Mouse (Mus musculus): ENCODE data around the gene Tut7. TPM values are rescaled to one million over a fixed set of nuclear protein-coding genes. Genes with fewer than 3 reads are reported as not detected.

The Tut7 gene
- polyA plus RNA-seq (2015; fragmentation: Nextera tagmentation; extraction: Ambion mirVana): 33.8 and 37.6 TPM in 2 replicates

- Histone ChIP-seq H3K9ac (replicated peaks) (peak within 1 kb of the TSS; percentile 82), H3K27me3 (ENCODE audit: insufficient read depth, low read length) (no peaks in the 10 kb centered on the region), H3K27ac (ENCODE audit: low read depth) (peak within 1 kb of the TSS; percentile 99), H3K36me3 (replicated peaks; ENCODE audit: insufficient read depth, low read length) (peaks cover 30% of the 10 kb centered on the region), H3K4me1 (ENCODE audit: insufficient read depth) (peaks cover 28% of the 10 kb centered on the region), H3K9me3 (ENCODE audit: low read length) (no peaks in the 10 kb centered on the region), H3K4me3 (ENCODE audit: low read depth, low read length) (peak within 1 kb of the TSS; percentile 70), H3K4me2 (ENCODE audit: low read depth, low read length) (peak within 1 kb of the TSS; percentile 82)
- DNase-seq (peak; percentile 96), ATAC-seq (peak; percentile 97)
- TF ChIP-seq CTCF (IDR thresholded peaks at IDR 0.05; ENCODE audit: low read depth) (no peak), EP300 (IDR thresholded peaks at IDR 0.05; ENCODE audit: low read depth) (peak; percentile 53)
- WGBS (ENCODE audit: insufficient replicate concordance): under 1% methylated on average over 86 of the region's 100 CpGs
Observed at GRCm38 (mm10) chr13:59822507-59823462, at the start of gene Tut7. Tut7 (minus strand) TSS chr13:59823147.

- ATAC-seq: no peak
- DNase-seq: no peak
- Histone ChIP-seq H3K9me3 (ENCODE audit: low read length) (no peaks in the 10 kb centered on the region), H3K36me3 (replicated peaks; ENCODE audit: insufficient read depth, low read length) (no peaks in the 10 kb centered on the region), H3K27me3 (ENCODE audit: insufficient read depth, low read length) (no peaks in the 10 kb centered on the region), H3K4me3 (ENCODE audit: low read depth, low read length) (no peak overlapping the region), H3K27ac (ENCODE audit: low read depth) (no peak overlapping the region), H3K9ac (replicated peaks) (no peak overlapping the region), H3K4me2 (ENCODE audit: low read depth, low read length) (no peak overlapping the region), H3K4me1 (ENCODE audit: insufficient read depth) (0 out of 2 replicates have a peak, but pooled peaks cover 3% of the 10 kb centered on the region)
- 86% methylated on average over 7 of the region's 7 CpGs for WGBS (ENCODE audit: insufficient replicate concordance)
- TF ChIP-seq EP300 (IDR thresholded peaks at IDR 0.05; ENCODE audit: low read depth) (no peak), CTCF (IDR thresholded peaks at IDR 0.05; ENCODE audit: low read depth) (no peak)
Observed at GRCm38 (mm10) chr13:59872446-59872845, 49.5 kb upstream of the Tut7 start.

GRCm38 (mm10) chr13:59870004-59870403 lies 47.1 kb upstream of the Tut7 start:
- peak; percentile 56; the same call in 1 of the 2 replicates for ATAC-seq
- WGBS (ENCODE audit: insufficient replicate concordance): 78% methylated on average over 5 of the region's 5 CpGs
- DNase-seq: peak; percentile 27

GRCm38 (mm10) chr13:59868011-59868649 lies 45.2 kb upstream of the Tut7 start:
- ATAC-seq: no peak
- H3K4me1 ChIP-seq (ENCODE audit: insufficient read depth): no peaks in the 10 kb centered on the region
- no peaks in the 10 kb centered on the region for H3K27me3 ChIP-seq (ENCODE audit: insufficient read depth, low read length)
- TF ChIP-seq CTCF (IDR thresholded peaks at IDR 0.05; ENCODE audit: low read depth) (peak; percentile 41), EP300 (IDR thresholded peaks at IDR 0.05; ENCODE audit: low read depth) (no peak)
- H3K9ac ChIP-seq (replicated peaks): no peak overlapping the region
- no peaks in the 10 kb centered on the region for H3K36me3 ChIP-seq (replicated peaks; ENCODE audit: insufficient read depth, low read length)
- H3K27ac ChIP-seq (ENCODE audit: low read depth): no peak overlapping the region
- H3K4me2 ChIP-seq (ENCODE audit: low read depth, low read length): no peak overlapping the region
- 74% methylated on average over 9 of the region's 9 CpGs for WGBS (ENCODE audit: insufficient replicate concordance)
- no peak for DNase-seq
- H3K4me3 ChIP-seq (ENCODE audit: low read depth, low read length): no peak overlapping the region
- no peaks in the 10 kb centered on the region for H3K9me3 ChIP-seq (ENCODE audit: low read length)

More at GRCm38 (mm10) chr13:59870004-59870403, 47.1 kb upstream of the Tut7 start:
- TF ChIP-seq CTCF (IDR thresholded peaks at IDR 0.05; ENCODE audit: low read depth) (no peak), EP300 (IDR thresholded peaks at IDR 0.05; ENCODE audit: low read depth) (no peak)
- Histone ChIP-seq H3K9ac (replicated peaks) (no peak overlapping the region), H3K36me3 (replicated peaks; ENCODE audit: insufficient read depth, low read length) (no peaks in the 10 kb centered on the region), H3K4me3 (ENCODE audit: low read depth, low read length) (no peak overlapping the region), H3K4me2 (ENCODE audit: low read depth, low read length) (no peak overlapping the region), H3K27me3 (ENCODE audit: insufficient read depth, low read length) (no peaks in the 10 kb centered on the region), H3K9me3 (ENCODE audit: low read length) (no peaks in the 10 kb centered on the region), H3K4me1 (ENCODE audit: insufficient read depth) (no peaks in the 10 kb centered on the region), H3K27ac (ENCODE audit: low read depth) (no peak overlapping the region)

GRCm38 (mm10) chr13:59867103-59867502 lies 44.2 kb upstream of the Tut7 start:
- Histone ChIP-seq H3K9me3 (ENCODE audit: low read length) (no peaks in the 10 kb centered on the region), H3K4me3 (ENCODE audit: low read depth, low read length) (no peak overlapping the region), H3K27ac (ENCODE audit: low read depth) (no peak overlapping the region), H3K4me1 (ENCODE audit: insufficient read depth) (no peaks in the 10 kb centered on the region), H3K27me3 (ENCODE audit: insufficient read depth, low read length) (no peaks in the 10 kb centered on the region), H3K4me2 (ENCODE audit: low read depth, low read length) (no peak overlapping the region), H3K9ac (replicated peaks) (no peak overlapping the region), H3K36me3 (replicated peaks; ENCODE audit: insufficient read depth, low read length) (no peaks in the 10 kb centered on the region)
- no peak for ATAC-seq
- WGBS (ENCODE audit: insufficient replicate concordance): 56% methylated on average over 7 of the region's 7 CpGs
- no peak for TF ChIP-seq CTCF (IDR thresholded peaks at IDR 0.05; ENCODE audit: low read depth)
- TF ChIP-seq EP300 (IDR thresholded peaks at IDR 0.05; ENCODE audit: low read depth): no peak
- no peak for DNase-seq

GRCm38 (mm10) chr13:59859515-59859914 lies 36.6 kb upstream of the Tut7 start:
- Histone ChIP-seq H3K4me1 (ENCODE audit: insufficient read depth) (no peaks in the 10 kb centered on the region), H3K27me3 (ENCODE audit: insufficient read depth, low read length) (0 out of 2 replicates have a peak, but pooled peaks cover 4% of the 10 kb centered on the region), H3K4me2 (ENCODE audit: low read depth, low read length) (no peak overlapping the region), H3K36me3 (replicated peaks; ENCODE audit: insufficient read depth, low read length) (no peaks in the 10 kb centered on the region), H3K9ac (replicated peaks) (no peak overlapping the region), H3K9me3 (ENCODE audit: low read length) (no peaks in the 10 kb centered on the region), H3K4me3 (ENCODE audit: low read depth, low read length) (no peak overlapping the region), H3K27ac (ENCODE audit: low read depth) (no peak overlapping the region)
- ATAC-seq (no peak), DNase-seq (no peak)
- 79% methylated on average over 7 of the region's 7 CpGs for WGBS (ENCODE audit: insufficient replicate concordance)
- TF ChIP-seq CTCF (IDR thresholded peaks at IDR 0.05; ENCODE audit: low read depth) (no peak), EP300 (IDR thresholded peaks at IDR 0.05; ENCODE audit: low read depth) (no peak)

Data from liver, postnatal 0 days (tissue).